Mouse (Mus musculus) small intestine, adult 2 months (tissue): Measurements from ENCODE around the gene B4galt1. TPM values are rescaled to one million over a fixed set of nuclear protein-coding genes. Genes with fewer than 3 reads are reported as not detected.

Experiments used
- H3K27ac ChIP-seq: fragments of 200-500 bp; 2 replicates; pipeline ENCODE4 v1.5.1; 2012; ENCODE audit warnings: low read depth, low read length, control low read depth, inconsistent platforms; ENCODE audit not compliant: insufficient read depth
- H3K27me3 ChIP-seq: fragments of 200-500 bp; 2 replicates; pipeline ENCODE4 v1.6.1; 2012; ENCODE audit warnings: mild to moderate bottlenecking, moderate library complexity, low read length, inconsistent platforms; ENCODE audit not compliant: control insufficient read depth, insufficient read depth
- H3K36me3 ChIP-seq: fragments of 200-500 bp; 2 replicates; pipeline ENCODE4 v1.6.1; 2012; ENCODE audit warnings: mild to moderate bottlenecking, low read length, control low read depth, inconsistent platforms; ENCODE audit not compliant: control insufficient read depth, insufficient read depth
- H3K4me1 ChIP-seq: fragments of 200-500 bp; 2 replicates; pipeline ENCODE4 v1.6.1; 2012; ENCODE audit warnings: low read length, inconsistent platforms, mixed read lengths; ENCODE audit not compliant: control insufficient read depth, insufficient read depth, insufficient read length
- H3K4me3 ChIP-seq: fragments of 200-500 bp; 2 replicates; pipeline ENCODE4 v1.5.1; 2012; ENCODE audit warnings: low read depth, mild to moderate bottlenecking, control low read depth, inconsistent platforms, low read length, moderate library complexity
- CTCF ChIP-seq: fragments of 200-500 bp; IDR thresholded peaks from 2 replicates; pipeline ENCODE4 v1.5.1; 2012; ENCODE audit warnings: low read depth, mild to moderate bottlenecking, control low read depth, inconsistent platforms, low read length, moderate library complexity, mixed read lengths; ENCODE audit not compliant: insufficient replicate concordance, insufficient read length; ENCODE audit errors: extremely low read depth
- POLR2A ChIP-seq: fragments of 200-500 bp; IDR thresholded peaks from 2 replicates; pipeline ENCODE4 v1.6.1; 2012; ENCODE audit warnings: low read depth, mild to moderate bottlenecking, control low read depth, inconsistent platforms, low read length, moderate library complexity
- WGBS: fragments of 180-500 bp; shearing (Covaris S2); methylation state at CpG from one replicate; pipeline ENCODE4 v1.1.7; 2018; 5-methylcytosine and 5-hydroxymethylcytosine counted together
- polyA plus RNA-seq: library from polyadenylated mRNA; depleted of rRNA; stranded (reverse); fragments of >200 nt; gene quantifications from 2 replicates; pipeline ENCODE4 v1.2.3, GENCODE M21; 2012; rRNA removed

The B4galt1 gene
- 71.3 and 79.4 TPM in 2 replicates for polyA plus RNA-seq

GRCm38 (mm10) chr4:40853565-40854386 is at the start of gene B4galt1:
B4galt1 (minus strand) TSS chr4:40854005.
- Histone ChIP-seq H3K27ac (peak within 1 kb of the TSS; percentile 89), H3K36me3 (no peaks in the 10 kb centered on the region), H3K27me3 (no peaks in the 10 kb centered on the region), H3K4me3 (peak within 1 kb of the TSS; percentile 98), H3K4me1 (peaks cover 30% of the 10 kb centered on the region; the same call in 1 of the 2 replicates)
- no peak for TF ChIP-seq CTCF
- TF ChIP-seq POLR2A = peak; percentile 81
- WGBS = under 1% methylated on average over 81 of the region's 83 CpGs

- no peak overlapping the region for H3K4me3 ChIP-seq
- H3K27ac ChIP-seq = no peak overlapping the region
- no peaks in the 10 kb centered on the region for H3K27me3 ChIP-seq
- H3K36me3 ChIP-seq = no peaks in the 10 kb centered on the region
- peaks cover 14% of the 10 kb centered on the region for H3K4me1 ChIP-seq
- TF ChIP-seq CTCF (no peak), POLR2A (no peak)
- WGBS = 89% methylated on average over 4 of the region's 4 CpGs
Observed at GRCm38 (mm10) chr4:40900612-40901011, 46.8 kb upstream of the B4galt1 start.

- WGBS = 91% methylated on average over 3 of the region's 3 CpGs
- H3K4me1 ChIP-seq = peaks cover 14% of the 10 kb centered on the region
- no peak overlapping the region for H3K27ac ChIP-seq
- TF ChIP-seq POLR2A (no peak), CTCF (no peak)
- no peaks in the 10 kb centered on the region for H3K36me3 ChIP-seq
- H3K27me3 ChIP-seq = no peaks in the 10 kb centered on the region
- no peak overlapping the region for H3K4me3 ChIP-seq
Observed at GRCm38 (mm10) chr4:40900071-40900470, 46.3 kb upstream of the B4galt1 start.

GRCm38 (mm10) chr4:40899264-40899663 is 45.5 kb upstream of the B4galt1 start:
- no peak overlapping the region for H3K27ac ChIP-seq
- no peaks in the 10 kb centered on the region for H3K27me3 ChIP-seq
- WGBS = 62% methylated on average over 2 of the region's 2 CpGs
- no peak for TF ChIP-seq CTCF
- TF ChIP-seq POLR2A = no peak
- no peak overlapping the region for H3K4me3 ChIP-seq
- peaks cover 14% of the 10 kb centered on the region for H3K4me1 ChIP-seq
- no peaks in the 10 kb centered on the region for H3K36me3 ChIP-seq

GRCm38 (mm10) chr4:40898476-40899044 is 44.8 kb upstream of the B4galt1 start:
- Histone ChIP-seq H3K27ac (no peak overlapping the region), H3K27me3 (no peaks in the 10 kb centered on the region), H3K4me1 (peaks cover 14% of the 10 kb centered on the region), H3K4me3 (no peak overlapping the region), H3K36me3 (no peaks in the 10 kb centered on the region)
- WGBS = 93% methylated on average over 6 of the region's 6 CpGs
- TF ChIP-seq CTCF (no peak), POLR2A (no peak)

- TF ChIP-seq POLR2A = no peak
- TF ChIP-seq CTCF = peak; percentile 18; the same call in 1 of the 2 replicates
- Histone ChIP-seq H3K4me1 (peaks cover 2% of the 10 kb centered on the region; the same call in 1 of the 2 replicates), H3K27ac (peak overlapping the region; percentile 47), H3K36me3 (no peaks in the 10 kb centered on the region), H3K27me3 (no peaks in the 10 kb centered on the region), H3K4me3 (no peak overlapping the region)
- WGBS = 83% methylated on average over 2 of the region's 2 CpGs
Observed at GRCm38 (mm10) chr4:40895646-40896045, 41.8 kb upstream of the B4galt1 start.

- TF ChIP-seq CTCF = no peak
- TF ChIP-seq POLR2A = no peak
- WGBS = 46% methylated on average over 3 of the region's 3 CpGs
- no peaks in the 10 kb centered on the region for H3K36me3 ChIP-seq
Observed at GRCm38 (mm10) chr4:40895118-40895517, 41.3 kb upstream of the B4galt1 start.

More at GRCm38 (mm10) chr4:40895118-40895517, 41.3 kb upstream of the B4galt1 start:
- Histone ChIP-seq H3K4me1 (peaks cover 5% of the 10 kb centered on the region), H3K4me3 (no peak overlapping the region), H3K27ac (peak overlapping the region; percentile 47; the same call in 1 of the 2 replicates), H3K27me3 (no peaks in the 10 kb centered on the region)
